Mouse (Mus musculus): ENCODE measurements around the gene Vps37b. TPM values are rescaled to one million over a fixed set of nuclear protein-coding genes. Genes with fewer than 3 reads are reported as not detected.

Vps37b gene
- polyA plus RNA-seq, 1 experiment from 2014 or later = 41.6 TPM

DNA sequence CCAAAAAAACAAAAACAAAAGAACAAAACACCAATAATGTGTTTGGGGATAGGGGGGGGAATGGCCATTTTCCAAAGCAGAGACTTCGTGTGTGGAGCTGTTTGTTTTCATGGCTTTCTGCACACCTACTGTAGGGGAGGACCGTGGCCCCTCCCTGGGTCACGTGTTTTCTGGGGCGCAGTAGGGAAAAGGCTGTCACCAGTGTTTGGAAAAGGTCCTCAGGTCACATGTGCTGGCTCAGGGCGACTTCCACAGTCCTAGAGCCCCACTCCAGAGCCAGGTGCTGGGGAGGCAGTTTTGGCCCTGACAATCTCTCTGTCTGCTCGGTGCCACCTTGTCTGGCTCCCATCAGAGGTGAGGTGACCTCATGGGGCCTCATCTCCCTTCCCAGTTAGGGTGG lies 36.7 kb downstream of the Vps37b start:
- no peaks in the 10 kb centered on the region for H3K27me3 ChIP-seq (ENCODE audit: control insufficient read depth, insufficient read depth, low read depth, low read length)
- H3K4me3 ChIP-seq (ENCODE audit: low read length) = no peak overlapping the region
- WGBS = 62% methylated on average over 6 of the region's 6 CpGs
- no peaks in the 10 kb centered on the region for H3K9me3 ChIP-seq (ENCODE audit: control insufficient read depth, low read length)
- H3K4me2 ChIP-seq (ENCODE audit: low read depth, low read length) = no peak overlapping the region
- H3K27ac ChIP-seq (ENCODE audit: low read length) = no peak overlapping the region
- H3K36me3 ChIP-seq (ENCODE audit: control insufficient read depth, insufficient read depth, low read length) = no peaks in the 10 kb centered on the region
- no peak overlapping the region for H3K9ac ChIP-seq (ENCODE audit: low read length)
- ATAC-seq (ENCODE audit: low read depth) = no peak
- H3K4me1 ChIP-seq (replicated peaks; ENCODE audit: control insufficient read depth, insufficient read depth, low read length) = peaks cover 13% of the 10 kb centered on the region

DNA sequence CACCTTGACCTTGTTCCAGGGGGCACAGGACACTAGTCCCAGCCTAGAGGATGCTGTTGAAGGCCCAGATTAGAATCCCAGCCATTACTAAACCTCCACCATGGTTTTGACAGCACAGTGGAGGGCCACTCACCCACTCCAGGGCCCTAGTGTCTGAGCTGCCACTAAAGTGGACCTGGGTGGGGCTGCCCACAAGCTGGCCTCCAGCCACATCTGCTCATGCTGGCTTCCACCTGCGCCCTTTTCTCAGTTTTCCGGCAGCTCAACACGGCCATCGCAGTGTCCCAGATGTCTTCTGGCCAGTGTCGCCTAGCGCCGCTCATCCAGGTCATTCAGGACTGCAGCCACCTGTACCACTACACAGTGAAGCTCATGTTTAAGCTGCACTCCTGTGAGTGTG lies 37.6 kb downstream of the Vps37b start:
- no peak overlapping the region for H3K27ac ChIP-seq (ENCODE audit: low read length)
- no peak overlapping the region for H3K4me3 ChIP-seq (ENCODE audit: low read length)
- H3K27me3 ChIP-seq (ENCODE audit: control insufficient read depth, insufficient read depth, low read depth, low read length) = no peaks in the 10 kb centered on the region
- H3K36me3 ChIP-seq (ENCODE audit: control insufficient read depth, insufficient read depth, low read length) = no peaks in the 10 kb centered on the region
- no peaks in the 10 kb centered on the region for H3K9me3 ChIP-seq (ENCODE audit: control insufficient read depth, low read length)
- WGBS = 91% methylated on average over 7 of the region's 7 CpGs
- H3K4me2 ChIP-seq (ENCODE audit: low read depth, low read length) = no peak overlapping the region
- H3K4me1 ChIP-seq (replicated peaks; ENCODE audit: control insufficient read depth, insufficient read depth, low read length) = peaks cover 13% of the 10 kb centered on the region
- no peak overlapping the region for H3K9ac ChIP-seq (ENCODE audit: low read length)
- no peak for ATAC-seq (ENCODE audit: low read depth)

DNA sequence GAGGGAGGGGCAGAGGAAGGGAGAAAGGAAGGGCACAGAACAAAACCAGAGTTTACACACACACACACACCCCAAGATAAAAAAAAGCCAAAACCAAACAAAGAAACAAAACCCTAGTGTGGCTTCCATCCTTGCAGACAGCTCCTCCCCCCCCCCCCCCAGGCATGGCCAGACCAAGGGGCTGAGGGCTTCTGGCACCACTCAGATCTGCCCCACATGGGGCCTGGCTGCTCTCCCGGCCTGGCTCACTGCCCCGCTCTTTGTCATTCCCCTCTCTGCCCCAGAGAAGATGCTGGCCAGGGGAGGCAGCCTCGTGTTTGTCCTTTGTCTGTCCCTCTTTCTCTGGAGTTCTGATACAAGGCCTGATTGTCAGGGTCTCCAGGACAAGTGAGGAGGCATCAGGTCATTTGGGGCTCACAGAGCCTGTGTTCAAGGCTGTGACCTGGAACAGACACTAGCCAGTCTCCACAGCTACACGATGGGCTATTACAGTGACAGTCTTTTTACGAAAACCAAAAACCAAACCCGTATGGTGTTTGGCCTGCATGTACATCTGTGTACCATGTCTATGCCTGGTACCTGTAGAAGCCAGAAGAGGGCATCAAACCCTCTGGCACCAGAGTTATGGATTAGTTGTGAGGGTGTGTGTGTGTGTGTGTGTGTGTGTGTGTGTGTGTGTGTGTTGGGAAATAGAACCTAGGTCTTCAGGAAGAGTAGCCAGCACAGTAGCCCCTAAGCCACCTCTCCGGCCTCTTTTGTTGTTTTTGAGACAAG lies 38.6 kb downstream of the Vps37b start:
- H3K27me3 ChIP-seq (ENCODE audit: control insufficient read depth, insufficient read depth, low read depth, low read length) = no peaks in the 10 kb centered on the region
- H3K27ac ChIP-seq (ENCODE audit: low read length) = peak overlapping the region; percentile 50; the same call in 1 of the 2 replicates
- H3K9me3 ChIP-seq (ENCODE audit: control insufficient read depth, low read length) = no peaks in the 10 kb centered on the region
- H3K36me3 ChIP-seq (ENCODE audit: control insufficient read depth, insufficient read depth, low read length) = no peaks in the 10 kb centered on the region
- H3K9ac ChIP-seq (ENCODE audit: low read length) = no peak overlapping the region; the same call in 1 of the 2 replicates
- peaks cover 13% of the 10 kb centered on the region for H3K4me1 ChIP-seq (replicated peaks; ENCODE audit: control insufficient read depth, insufficient read depth, low read length)
- ATAC-seq (ENCODE audit: low read depth) = peak; percentile 70; the same call in 1 of the 2 replicates
- H3K4me3 ChIP-seq (ENCODE audit: low read length) = no peak overlapping the region
- WGBS = 61% methylated on average over 7 of the region's 7 CpGs
- H3K4me2 ChIP-seq (ENCODE audit: low read depth, low read length) = no peak overlapping the region

DNA sequence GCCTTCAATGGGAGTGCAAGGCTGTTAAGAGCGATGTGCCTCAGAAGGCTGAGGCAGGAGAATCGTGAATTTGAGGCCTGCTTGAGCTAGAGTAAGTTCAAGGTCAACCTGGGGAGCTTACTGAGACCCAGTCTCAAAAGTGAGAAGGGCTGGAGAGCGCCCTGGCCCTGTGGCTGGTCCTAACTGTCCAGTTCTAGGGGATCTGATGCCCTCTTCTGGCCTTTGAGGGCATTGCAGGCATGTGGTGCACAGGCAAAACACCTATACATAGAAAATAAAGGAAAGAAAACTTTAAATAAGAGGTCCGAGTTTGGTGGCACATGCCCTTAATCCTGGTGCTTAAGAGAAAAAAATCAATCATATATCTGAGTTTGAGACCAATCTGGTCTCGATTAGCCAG lies 39.3 kb downstream of the Vps37b start:
- Histone ChIP-seq H3K4me1 (replicated peaks; ENCODE audit: control insufficient read depth, insufficient read depth, low read length) (peaks cover 13% of the 10 kb centered on the region), H3K27ac (ENCODE audit: low read length) (peak overlapping the region; percentile 75), H3K9ac (ENCODE audit: low read length) (no peak overlapping the region), H3K4me3 (ENCODE audit: low read length) (no peak overlapping the region), H3K36me3 (ENCODE audit: control insufficient read depth, insufficient read depth, low read length) (no peaks in the 10 kb centered on the region), H3K27me3 (ENCODE audit: control insufficient read depth, insufficient read depth, low read depth, low read length) (no peaks in the 10 kb centered on the region), H3K4me2 (ENCODE audit: low read depth, low read length) (no peak overlapping the region), H3K9me3 (ENCODE audit: control insufficient read depth, low read length) (no peaks in the 10 kb centered on the region)
- WGBS = 36% methylated on average over 5 of the region's 5 CpGs
- peak; percentile 63 for ATAC-seq (ENCODE audit: low read depth)

DNA sequence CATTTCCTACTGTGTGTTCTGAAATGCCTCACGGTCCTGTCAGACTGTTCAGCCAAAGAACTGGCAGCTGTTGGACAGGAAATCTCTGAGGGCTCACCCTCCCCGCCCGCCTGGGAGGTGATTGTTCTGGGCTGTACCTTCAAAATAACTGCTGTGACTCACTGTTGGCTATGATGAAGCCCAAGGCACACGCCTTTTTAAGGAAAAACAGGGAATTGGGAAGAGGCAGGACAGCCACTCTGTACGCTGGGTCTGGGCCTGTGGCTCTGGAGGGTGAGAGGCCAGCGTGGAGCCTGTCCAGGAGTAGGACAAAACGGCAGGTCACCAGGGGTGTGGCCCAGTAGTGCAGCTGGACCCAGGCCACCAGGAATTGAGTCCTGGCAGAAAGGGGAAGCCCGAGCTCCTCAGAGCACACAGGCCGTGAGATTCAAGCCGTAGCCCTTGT lies 39.9 kb downstream of the Vps37b start:
- no peak overlapping the region for H3K4me2 ChIP-seq (ENCODE audit: low read depth, low read length)
- 60% methylated on average over 10 of the region's 10 CpGs for WGBS
- H3K27ac ChIP-seq (ENCODE audit: low read length) = peak overlapping the region; percentile 75
- H3K27me3 ChIP-seq (ENCODE audit: control insufficient read depth, insufficient read depth, low read depth, low read length) = no peaks in the 10 kb centered on the region
- H3K4me1 ChIP-seq (replicated peaks; ENCODE audit: control insufficient read depth, insufficient read depth, low read length) = peaks cover 13% of the 10 kb centered on the region
- ATAC-seq (ENCODE audit: low read depth) = peak; percentile 45
- H3K9me3 ChIP-seq (ENCODE audit: control insufficient read depth, low read length) = no peaks in the 10 kb centered on the region
- peak overlapping the region; percentile 13; the same call in 1 of the 2 replicates for H3K9ac ChIP-seq (ENCODE audit: low read length)
- H3K4me3 ChIP-seq (ENCODE audit: low read length) = no peak overlapping the region
- H3K36me3 ChIP-seq (ENCODE audit: control insufficient read depth, insufficient read depth, low read length) = no peaks in the 10 kb centered on the region

DNA sequence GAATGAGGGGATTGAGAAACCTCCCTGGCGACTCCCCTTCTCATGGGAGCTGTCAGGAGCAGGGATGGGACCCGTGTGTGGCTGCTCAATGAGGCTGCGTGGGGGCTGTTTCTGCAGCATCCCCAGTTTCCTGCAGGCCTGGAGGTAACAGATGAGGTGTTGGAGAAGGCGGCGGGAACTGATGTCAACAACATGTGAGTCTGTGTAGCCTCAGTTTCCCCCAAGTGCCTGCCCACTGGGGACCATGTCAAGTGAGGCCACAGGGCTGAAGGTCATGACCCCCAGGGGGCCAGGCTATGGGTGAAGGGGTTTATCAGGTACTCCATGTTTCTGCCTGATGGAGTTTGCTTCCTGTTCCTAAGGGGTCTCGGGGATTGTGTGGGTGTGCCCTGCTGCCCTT lies 40.7 kb downstream of the Vps37b start:
- Histone ChIP-seq H3K36me3 (ENCODE audit: control insufficient read depth, insufficient read depth, low read length) (no peaks in the 10 kb centered on the region), H3K4me2 (ENCODE audit: low read depth, low read length) (no peak overlapping the region), H3K27me3 (ENCODE audit: control insufficient read depth, insufficient read depth, low read depth, low read length) (no peaks in the 10 kb centered on the region), H3K4me1 (replicated peaks; ENCODE audit: control insufficient read depth, insufficient read depth, low read length) (peaks cover 13% of the 10 kb centered on the region), H3K27ac (ENCODE audit: low read length) (no peak overlapping the region), H3K4me3 (ENCODE audit: low read length) (no peak overlapping the region), H3K9ac (ENCODE audit: low read length) (no peak overlapping the region), H3K9me3 (ENCODE audit: control insufficient read depth, low read length) (no peaks in the 10 kb centered on the region)
- no peak for ATAC-seq (ENCODE audit: low read depth)
- 75% methylated on average over 6 of the region's 6 CpGs for WGBS

DNA sequence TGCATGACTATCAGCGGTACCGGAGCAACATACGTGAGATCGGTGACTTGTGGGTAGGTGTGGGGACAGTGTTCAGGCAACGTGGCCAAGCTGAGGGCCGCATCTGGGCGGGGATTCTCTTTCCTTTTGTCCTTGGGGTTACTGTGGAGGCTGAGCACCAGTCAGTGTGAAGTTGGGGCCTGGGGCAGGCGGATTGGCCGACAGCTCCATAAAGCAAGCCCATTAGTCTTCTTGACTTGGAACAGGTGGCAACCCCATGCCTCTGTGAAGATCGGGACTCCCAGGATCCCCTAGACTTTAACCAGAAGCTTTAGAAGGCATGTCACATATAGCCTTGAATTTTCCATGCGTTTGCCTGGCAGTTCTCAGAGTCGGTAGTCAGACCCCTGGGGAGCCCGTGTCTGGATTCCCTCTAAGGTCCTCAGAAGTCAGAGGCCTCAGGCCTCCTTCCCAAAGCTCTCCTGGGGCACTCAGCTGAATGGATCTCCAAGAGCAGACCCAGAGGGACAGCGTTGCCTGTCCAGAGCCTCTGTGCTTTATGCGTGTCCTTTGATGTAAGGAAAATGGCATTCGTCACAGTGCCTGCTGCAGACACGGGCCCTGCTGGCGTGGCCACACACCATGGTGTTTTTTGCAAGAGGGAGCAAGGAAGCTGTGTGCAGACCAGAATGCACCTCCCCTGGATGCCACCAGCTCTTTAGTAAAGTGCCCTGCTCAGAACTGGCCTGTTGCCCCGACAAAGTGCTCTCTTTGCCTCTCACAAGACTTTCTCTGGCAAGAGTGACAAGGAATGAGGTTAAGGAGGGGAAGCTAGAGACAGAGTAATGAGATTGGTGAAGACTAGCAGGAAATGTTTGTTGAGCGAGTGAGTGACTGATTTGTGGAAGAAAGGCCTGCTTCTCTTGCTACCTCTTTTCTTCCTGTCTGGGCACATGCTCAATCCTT lies 41.9 kb downstream of the Vps37b start:
- Histone ChIP-seq H3K36me3 (ENCODE audit: control insufficient read depth, insufficient read depth, low read length) (no peaks in the 10 kb centered on the region), H3K4me1 (replicated peaks; ENCODE audit: control insufficient read depth, insufficient read depth, low read length) (peaks cover 13% of the 10 kb centered on the region), H3K9me3 (ENCODE audit: control insufficient read depth, low read length) (no peaks in the 10 kb centered on the region), H3K27ac (ENCODE audit: low read length) (no peak overlapping the region), H3K4me2 (ENCODE audit: low read depth, low read length) (no peak overlapping the region), H3K9ac (ENCODE audit: low read length) (no peak overlapping the region; the same call in 1 of the 2 replicates), H3K27me3 (ENCODE audit: control insufficient read depth, insufficient read depth, low read depth, low read length) (no peaks in the 10 kb centered on the region), H3K4me3 (ENCODE audit: low read length) (no peak overlapping the region)
- no peak for ATAC-seq (ENCODE audit: low read depth)
- WGBS = 73% methylated on average over 20 of the region's 20 CpGs

DNA sequence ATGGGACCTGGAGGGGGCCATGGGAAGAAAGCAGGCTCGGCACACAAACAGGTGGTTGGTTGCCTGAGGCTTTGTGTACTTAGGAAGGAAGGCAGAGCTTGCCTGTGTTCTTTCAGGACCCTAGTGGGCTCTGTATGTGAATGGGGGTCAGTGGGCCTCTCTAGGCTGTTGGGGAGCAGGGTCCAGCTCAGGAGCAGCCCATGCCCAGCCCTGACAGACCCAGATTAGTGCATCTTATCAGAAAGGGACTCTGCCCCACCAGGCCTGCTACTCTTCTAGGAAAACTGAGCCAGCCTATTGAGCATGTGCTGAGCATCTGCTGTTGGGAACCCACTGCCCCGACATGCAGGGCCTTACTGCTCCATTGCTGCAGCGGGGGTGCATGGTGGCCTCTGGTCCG lies 44.6 kb downstream of the Vps37b start:
- H3K9ac ChIP-seq (ENCODE audit: low read length) = no peak overlapping the region
- H3K4me3 ChIP-seq (ENCODE audit: low read length) = no peak overlapping the region
- peaks cover 7% of the 10 kb centered on the region for H3K4me1 ChIP-seq (replicated peaks; ENCODE audit: control insufficient read depth, insufficient read depth, low read length)
- no peak overlapping the region for H3K4me2 ChIP-seq (ENCODE audit: low read depth, low read length)
- WGBS = 73% methylated on average over 4 of the region's 4 CpGs
- ATAC-seq (ENCODE audit: low read depth) = no peak
- no peaks in the 10 kb centered on the region for H3K9me3 ChIP-seq (ENCODE audit: control insufficient read depth, low read length)
- H3K27ac ChIP-seq (ENCODE audit: low read length) = no peak overlapping the region
- no peaks in the 10 kb centered on the region for H3K36me3 ChIP-seq (ENCODE audit: control insufficient read depth, insufficient read depth, low read length)
- H3K27me3 ChIP-seq (ENCODE audit: control insufficient read depth, insufficient read depth, low read depth, low read length) = no peaks in the 10 kb centered on the region

DNA sequence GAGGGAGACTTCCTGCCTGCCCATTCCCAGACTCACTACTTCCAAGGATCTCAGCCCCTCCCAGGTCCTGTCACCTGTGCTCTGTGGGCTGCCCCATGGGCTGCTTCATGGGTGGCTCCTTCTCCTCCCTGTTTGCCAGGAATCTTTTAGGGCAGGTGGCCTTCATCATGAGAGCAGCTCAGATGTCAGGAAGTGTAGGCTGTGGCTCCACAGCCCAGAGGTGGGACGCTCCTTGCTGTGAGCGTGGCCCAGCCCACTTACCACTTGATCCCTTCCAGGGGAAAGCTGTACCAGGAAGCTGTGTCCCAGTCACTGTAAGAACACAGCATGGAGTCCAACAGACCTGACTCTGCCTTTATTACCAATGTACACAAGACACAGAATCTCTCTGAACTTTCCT lies 45.1 kb downstream of the Vps37b start:
- H3K4me2 ChIP-seq (ENCODE audit: low read depth, low read length) = no peak overlapping the region
- peaks cover 2% of the 10 kb centered on the region; the same call in 1 of the 2 replicates for H3K4me1 ChIP-seq (replicated peaks; ENCODE audit: control insufficient read depth, insufficient read depth, low read length)
- H3K27me3 ChIP-seq (ENCODE audit: control insufficient read depth, insufficient read depth, low read depth, low read length) = no peaks in the 10 kb centered on the region
- H3K4me3 ChIP-seq (ENCODE audit: low read length) = no peak overlapping the region
- H3K9me3 ChIP-seq (ENCODE audit: control insufficient read depth, low read length) = no peaks in the 10 kb centered on the region
- no peaks in the 10 kb centered on the region for H3K36me3 ChIP-seq (ENCODE audit: control insufficient read depth, insufficient read depth, low read length)
- H3K27ac ChIP-seq (ENCODE audit: low read length) = no peak overlapping the region
- WGBS = 26% methylated on average over 2 of the region's 2 CpGs
- peak; percentile 62 for ATAC-seq (ENCODE audit: low read depth)
- no peak overlapping the region for H3K9ac ChIP-seq (ENCODE audit: low read length)
